Mouse (Mus musculus) C2C12 (cell line): Measurements from ENCODE around the gene Bcor. TPM values are rescaled to one million over a fixed set of nuclear protein-coding genes. Genes with fewer than 3 reads are reported as not detected.

Experiments used
- H3K27me3 ChIP-seq: one replicate; pipeline ENCODE4 v1.6.1; 2011; ENCODE audit not compliant: control insufficient read depth, insufficient read depth, insufficient read length
- H3K36me3 ChIP-seq: one replicate; pipeline ENCODE4 v1.6.1; 2011; ENCODE audit not compliant: control insufficient read depth, insufficient read depth
- H3K4me3 ChIP-seq: one replicate; pipeline ENCODE4 v1.5.1; 2011; ENCODE audit warnings: mild to moderate bottlenecking, control low read depth; ENCODE audit not compliant: poor library complexity, insufficient read depth, severe bottlenecking
- H3K79me2 ChIP-seq: one replicate; pipeline ENCODE4 v1.6.1; 2011; ENCODE audit not compliant: control insufficient read depth, insufficient read depth
- H3K79me3 ChIP-seq: one replicate; pipeline ENCODE4 v1.6.1; 2011; ENCODE audit warnings: low read depth, control low read depth
- H3ac ChIP-seq: one replicate; pipeline ENCODE3; 2011; ENCODE audit warnings: low read depth; ENCODE audit not compliant: control insufficient read depth, insufficient read length
- CEBPB ChIP-seq: IDR thresholded peaks from one replicate; pipeline ENCODE4 v1.6.1; 2011; ENCODE audit warnings: low read depth, mild to moderate bottlenecking, control low read depth, moderate library complexity
- CTCF ChIP-seq: IDR thresholded peaks from one replicate; pipeline ENCODE4 v1.5.1; 2011; ENCODE audit not compliant: control insufficient read depth, insufficient read depth, insufficient read length
- FOSL1 ChIP-seq: IDR thresholded peaks from one replicate; pipeline ENCODE4 v1.8.0; 2011; ENCODE audit warnings: mild to moderate bottlenecking, low read length; ENCODE audit not compliant: poor library complexity, insufficient read depth, severe bottlenecking
- MAX ChIP-seq: IDR thresholded peaks from one replicate; pipeline ENCODE4 v1.6.1; 2011; ENCODE audit warnings: mild to moderate bottlenecking, control low read depth
- MYOD1 ChIP-seq: IDR thresholded peaks from one replicate; pipeline ENCODE4 v1.6.1; 2011; ENCODE audit warnings: low read depth; ENCODE audit not compliant: control insufficient read depth, insufficient read length
- MYOG ChIP-seq: IDR thresholded peaks from one replicate; pipeline ENCODE4 v1.6.1; 2011; ENCODE audit not compliant: control insufficient read depth, insufficient read length; ENCODE audit errors: extremely low read depth
- USF1 ChIP-seq: IDR thresholded peaks from one replicate; pipeline ENCODE4 v1.6.1; 2011; ENCODE audit warnings: low read depth, mild to moderate bottlenecking, control low read depth, moderate library complexity
- polyA plus RNA-seq: library from polyadenylated mRNA; unstranded; fragments of >200 nt; fragmentation: generic; extraction: Trizol; gene quantifications from one replicate; pipeline ENCODE4 v1.2.1, GENCODE M21; 2012; ENCODE audit warnings: missing spikeins

Bcor gene
- polyA plus RNA-seq, 1 experiment: 15.2 TPM

DNA sequence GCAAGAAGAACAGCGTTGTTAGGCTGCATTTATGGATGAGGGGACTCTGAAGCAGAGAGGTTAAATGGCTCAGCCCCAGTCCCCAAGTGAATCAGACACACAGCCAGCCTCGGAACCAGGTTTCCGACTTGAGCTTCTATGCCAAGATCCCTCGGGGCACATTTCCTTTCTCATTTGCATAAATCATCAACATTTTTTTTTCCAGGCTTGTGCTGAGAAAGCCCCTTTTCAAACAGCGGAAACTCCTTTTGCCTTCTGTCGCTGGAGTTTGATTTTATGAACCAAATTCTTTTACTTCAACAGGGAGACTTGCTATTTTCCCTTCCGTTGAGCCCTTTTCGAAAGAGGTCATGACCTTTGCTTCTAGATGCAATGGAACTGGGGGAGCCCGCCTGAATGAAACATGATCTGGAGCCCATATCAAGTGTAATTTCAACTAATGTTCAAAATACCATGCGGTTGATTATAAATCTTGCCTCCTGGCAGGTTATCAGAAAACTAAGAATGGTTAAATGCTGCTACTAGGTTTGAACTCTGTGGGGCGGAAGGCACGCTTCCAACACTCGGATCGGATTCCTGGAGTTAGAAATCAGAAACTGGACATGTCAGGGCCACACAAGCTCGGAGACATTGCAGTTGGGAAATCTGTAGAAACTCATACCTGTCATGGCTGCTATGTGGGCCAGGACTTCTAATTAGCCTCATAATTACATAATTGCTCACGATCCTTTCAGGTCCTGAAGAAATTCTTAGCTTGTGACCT is 15.2 kb upstream of the Bcor start:
- Histone ChIP-seq H3K36me3 (no peaks in the 10 kb centered on the region), H3K79me3 (no peaks in the 10 kb centered on the region), H3K79me2 (no peaks in the 10 kb centered on the region), H3ac (no peak overlapping the region), H3K27me3 (no peaks in the 10 kb centered on the region), H3K4me3 (no peak overlapping the region)
- TF ChIP-seq USF1 (no peak), MYOD1 (no peak), CEBPB (no peak), MAX (no peak), CTCF (no peak)

DNA sequence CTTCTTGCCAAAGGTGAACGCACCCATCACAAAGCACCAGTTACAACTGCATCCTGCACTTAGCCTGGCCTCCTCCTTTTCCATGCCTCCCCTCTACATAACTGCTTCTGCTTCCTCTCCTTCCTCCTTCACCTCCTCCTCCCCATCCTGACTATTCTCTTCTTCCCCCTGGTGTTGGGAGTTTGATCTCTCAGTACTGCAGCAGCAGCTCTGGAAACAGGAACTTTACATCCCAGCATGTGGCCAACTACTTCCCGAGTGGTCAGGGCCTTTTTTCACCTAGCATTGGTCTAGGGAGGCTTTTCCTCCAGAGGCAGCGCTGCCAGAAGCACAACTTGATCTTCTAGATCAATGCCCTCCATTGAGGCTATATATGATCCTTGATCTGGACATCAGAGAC is 10.0 kb upstream of the Bcor start:
- Histone ChIP-seq H3ac (no peak overlapping the region), H3K27me3 (no peaks in the 10 kb centered on the region)
- TF ChIP-seq CTCF (no peak), MAX (no peak), CEBPB (no peak), FOSL1 (no peak)

GRCm38 (mm10) chrX:12164591-12165529 is 4.7 kb upstream of the Bcor start:
- Histone ChIP-seq H3ac (no peak overlapping the region), H3K36me3 (no peaks in the 10 kb centered on the region), H3K79me3 (no peaks in the 10 kb centered on the region), H3K79me2 (no peaks in the 10 kb centered on the region), H3K27me3 (no peaks in the 10 kb centered on the region), H3K4me3 (no peak overlapping the region)
- TF ChIP-seq MYOG: no peak
- TF ChIP-seq USF1: no peak
- TF ChIP-seq CTCF: no peak
- TF ChIP-seq FOSL1: no peak
- TF ChIP-seq MAX: no peak
- TF ChIP-seq CEBPB: no peak
- no peak for TF ChIP-seq MYOD1

More for the DNA sequence above, 10.0 kb upstream of the Bcor start:
- Histone ChIP-seq H3K79me2 (no peaks in the 10 kb centered on the region), H3K4me3 (no peak overlapping the region), H3K79me3 (no peaks in the 10 kb centered on the region), H3K36me3 (no peaks in the 10 kb centered on the region)

GRCm38 (mm10) chrX:12159534-12159881 is 647 bp downstream of the Bcor start:
- Histone ChIP-seq H3K36me3 (no peaks in the 10 kb centered on the region), H3K4me3 (no peak overlapping the region), H3K27me3 (no peaks in the 10 kb centered on the region), H3ac (peak overlapping the region; percentile 57), H3K79me2 (no peaks in the 10 kb centered on the region), H3K79me3 (no peaks in the 10 kb centered on the region)
- TF ChIP-seq MAX: no peak

DNA sequence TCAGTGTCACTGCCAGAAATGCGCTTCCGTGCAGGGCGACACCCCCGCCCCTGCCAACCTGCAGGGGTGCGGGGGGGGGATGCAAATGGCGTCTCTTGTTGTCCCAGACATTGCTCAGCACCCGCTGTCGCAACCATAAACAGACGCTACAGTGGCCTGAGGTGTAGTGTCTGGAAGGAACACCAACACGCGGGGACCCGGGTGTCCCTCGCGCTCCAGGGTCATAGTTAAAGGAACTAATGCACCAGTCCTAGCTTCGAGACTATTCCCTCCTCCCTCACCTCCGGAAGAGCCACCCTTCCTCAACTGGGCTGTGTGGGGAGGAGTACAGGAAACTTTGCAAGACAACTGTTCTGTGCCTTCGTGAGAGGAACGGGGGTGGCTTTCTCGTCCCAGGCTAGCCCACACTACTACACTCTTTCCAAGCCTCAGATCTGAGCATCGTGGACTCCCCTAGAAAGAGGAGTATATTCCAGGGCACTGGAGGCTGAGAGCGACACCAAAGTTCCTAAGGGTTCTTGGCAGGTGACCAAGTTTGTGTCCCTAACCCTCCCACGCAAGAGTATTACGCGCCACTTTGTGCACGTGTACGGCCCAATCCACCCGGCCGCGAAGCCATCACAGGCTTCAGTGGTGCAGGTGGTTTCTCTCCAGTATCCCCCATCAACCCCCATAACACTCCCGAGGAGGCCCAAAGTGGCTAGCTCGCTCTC is 1.2 kb downstream of the Bcor start:
- H3K4me3 ChIP-seq: no peak overlapping the region
- H3K36me3 ChIP-seq: no peaks in the 10 kb centered on the region
- no peaks in the 10 kb centered on the region for H3K27me3 ChIP-seq
- no peaks in the 10 kb centered on the region for H3K79me2 ChIP-seq
- H3K79me3 ChIP-seq: no peaks in the 10 kb centered on the region
- peak overlapping the region; percentile 44 for H3ac ChIP-seq
- TF ChIP-seq CTCF (no peak), MYOG (no peak), USF1 (no peak), CEBPB (no peak), MAX (no peak), FOSL1 (no peak), MYOD1 (no peak)
